Mouse (Mus musculus) layer of hippocampus, adult 9-10 months (tissue): Measurements from ENCODE around the gene Ctrc.

Source experiments
- DNase-seq: peaks from one replicate; pipeline ENCODE4 v3.0.0; 2022; ENCODE audit warnings: low spot score

Gene Ctrc

DNA sequence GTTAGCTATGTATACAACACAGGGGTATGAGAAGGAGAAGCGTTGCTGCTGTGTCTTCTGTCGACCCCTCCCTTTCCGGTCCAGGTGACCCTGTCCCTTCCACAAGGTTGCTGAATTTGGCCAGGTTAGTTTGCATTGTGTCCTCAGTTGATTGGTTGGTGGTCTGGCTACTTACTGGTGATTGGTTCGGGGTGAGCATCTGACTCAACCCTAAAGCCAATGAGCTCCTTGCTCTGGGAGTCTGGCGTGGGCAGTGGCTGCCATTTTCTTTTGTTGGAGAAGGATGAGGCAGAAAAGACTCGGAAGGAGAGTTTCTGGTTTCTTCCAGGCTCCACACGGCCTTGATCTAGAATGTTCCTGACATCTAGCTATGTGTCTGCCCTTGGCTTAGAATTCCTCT, 26.8 kb downstream of the Ctrc start:
- no peak for DNase-seq

DNA sequence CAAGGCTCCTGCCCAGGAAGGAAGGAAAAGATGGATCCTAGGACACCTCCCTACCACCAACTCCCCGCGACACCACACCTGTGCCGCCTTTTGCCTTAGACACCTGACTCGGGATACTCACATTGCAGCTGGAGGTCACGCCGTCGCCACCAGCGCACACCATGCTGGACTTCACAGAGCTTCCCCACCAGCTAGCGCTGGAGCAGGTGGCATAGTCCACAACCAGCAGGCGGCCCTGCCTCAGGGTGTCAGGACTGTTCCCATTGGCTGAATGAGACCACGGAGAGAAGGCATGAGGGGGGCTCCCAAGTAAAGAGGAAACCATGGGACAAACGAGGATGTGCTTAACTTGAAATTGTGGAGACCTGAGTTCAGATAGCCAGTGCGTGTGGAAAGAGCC, 27.3 kb downstream of the Ctrc start:
- DNase-seq = no peak

DNA sequence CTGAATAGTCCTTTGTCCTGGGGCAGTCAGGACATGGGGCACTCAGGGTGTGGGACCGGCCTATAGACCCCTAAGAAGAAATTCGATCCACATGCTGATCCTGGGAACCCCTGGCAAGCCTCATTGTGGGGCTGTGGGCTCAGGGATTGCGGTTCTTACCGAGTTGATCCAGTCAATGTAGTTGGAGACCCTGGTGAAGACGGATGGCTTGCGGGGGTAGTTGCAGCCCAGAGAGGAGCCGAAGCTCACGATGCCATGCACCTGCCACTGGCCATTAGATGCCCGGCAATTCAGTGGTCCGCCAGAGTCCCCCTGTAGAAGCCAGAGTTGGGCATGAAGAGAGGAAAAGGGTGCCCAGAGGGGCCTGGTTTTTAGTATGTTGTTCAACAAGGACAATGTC, 28.5 kb downstream of the Ctrc start:
- DNase-seq = no peak

DNA sequence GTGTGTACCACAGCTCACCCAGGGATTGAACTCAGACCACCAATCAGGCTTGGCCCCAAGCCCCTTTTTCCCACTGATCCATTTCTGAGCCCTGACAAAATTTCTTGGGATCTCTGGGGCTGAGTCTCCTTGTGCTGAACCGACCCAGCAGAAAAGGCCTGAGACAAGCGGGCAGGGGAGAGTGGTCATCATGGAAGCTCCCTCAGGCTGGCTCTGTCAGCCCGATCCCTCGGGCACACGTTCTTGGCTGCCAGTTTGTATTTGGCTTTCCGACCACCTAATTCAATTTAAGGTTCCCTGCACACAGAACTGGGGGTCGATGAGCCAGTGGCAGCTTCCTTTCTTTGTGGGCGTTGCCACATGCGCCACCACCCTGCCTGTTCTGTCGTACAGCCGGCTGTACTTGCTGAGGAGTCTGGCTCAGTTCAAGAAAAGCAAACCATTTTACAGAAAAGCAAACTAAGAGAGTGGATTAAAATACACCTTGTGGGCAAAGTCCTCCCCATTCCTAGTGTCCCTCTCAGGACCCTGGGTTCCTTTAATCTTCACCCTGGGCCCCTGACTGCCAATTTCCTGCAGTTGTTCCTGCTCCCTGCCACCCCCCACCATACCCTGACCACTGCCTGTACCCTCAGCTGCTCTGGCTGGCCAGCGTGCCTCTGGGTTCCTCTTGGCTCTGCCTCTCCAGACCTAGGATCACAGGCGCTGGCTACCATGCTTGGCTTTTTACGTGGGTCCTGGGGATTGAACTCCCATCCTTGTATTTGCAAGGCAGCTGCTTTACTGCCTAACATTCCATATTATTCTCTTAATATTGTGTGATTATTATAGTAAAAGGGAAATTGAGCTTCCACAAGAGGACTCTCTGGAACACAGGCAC, 29.1 kb downstream of the Ctrc start:
- DNase-seq = no peak

DNA sequence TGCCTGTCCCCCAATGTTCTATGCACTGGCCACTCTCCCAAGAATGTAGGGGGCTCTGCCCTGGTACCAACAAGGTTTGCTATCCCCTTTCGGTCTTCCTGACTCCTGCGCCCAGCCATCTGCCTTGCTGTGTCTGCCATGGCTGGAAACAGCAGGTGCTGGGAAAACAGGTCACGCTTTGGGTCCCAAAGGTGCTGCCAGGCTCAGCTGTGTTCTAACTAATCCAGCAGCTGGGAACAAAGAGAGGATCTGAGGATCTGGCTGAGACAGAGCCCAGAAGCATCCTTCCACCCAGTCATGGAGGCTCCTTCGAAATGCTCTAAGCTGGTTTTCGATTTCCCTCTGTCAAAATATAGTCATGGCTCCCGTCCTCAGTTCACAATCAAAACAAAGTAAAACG, 29.9 kb downstream of the Ctrc start:
- no peak for DNase-seq

DNA sequence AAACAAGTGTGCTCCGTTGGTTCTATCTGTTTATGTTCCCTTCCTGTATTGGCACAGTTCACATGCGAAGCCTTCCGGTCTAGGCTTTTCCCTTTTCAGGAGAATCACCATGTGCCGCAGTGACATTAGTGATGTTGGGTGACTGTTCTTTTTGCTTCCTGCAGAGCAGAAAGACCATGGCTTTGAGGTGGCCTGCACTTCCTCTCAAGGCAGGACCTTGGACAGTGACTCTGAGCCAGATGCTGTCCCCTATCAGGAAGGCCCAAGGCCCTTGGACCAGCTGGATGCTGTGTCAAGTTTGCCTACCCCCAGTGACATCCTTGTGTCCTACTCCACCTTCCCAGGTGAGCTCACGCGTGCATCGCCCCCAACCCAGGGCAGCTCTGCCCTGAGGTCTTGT, 34.8 kb downstream of the Ctrc start:
- DNase-seq = no peak

DNA sequence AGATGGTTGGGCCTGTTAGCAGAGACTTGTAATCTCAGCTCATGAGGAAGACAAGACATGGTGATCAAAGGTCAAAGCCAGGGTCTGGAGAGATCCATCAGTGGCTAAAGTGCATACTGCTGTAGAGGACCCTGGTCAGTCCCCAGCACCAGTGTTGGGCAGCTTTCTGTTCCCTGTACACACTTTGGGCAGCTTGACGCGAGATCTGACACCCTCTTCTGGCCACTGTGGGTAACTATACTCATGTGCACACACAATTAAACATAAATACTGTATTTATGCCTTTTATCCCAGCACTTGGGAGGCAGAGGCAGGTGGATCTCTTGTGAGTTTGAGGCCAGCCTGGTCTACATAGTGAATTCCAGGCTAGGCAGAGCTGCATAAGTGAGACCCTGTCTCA, 35.2 kb downstream of the Ctrc start:
- DNase-seq = no peak

DNA sequence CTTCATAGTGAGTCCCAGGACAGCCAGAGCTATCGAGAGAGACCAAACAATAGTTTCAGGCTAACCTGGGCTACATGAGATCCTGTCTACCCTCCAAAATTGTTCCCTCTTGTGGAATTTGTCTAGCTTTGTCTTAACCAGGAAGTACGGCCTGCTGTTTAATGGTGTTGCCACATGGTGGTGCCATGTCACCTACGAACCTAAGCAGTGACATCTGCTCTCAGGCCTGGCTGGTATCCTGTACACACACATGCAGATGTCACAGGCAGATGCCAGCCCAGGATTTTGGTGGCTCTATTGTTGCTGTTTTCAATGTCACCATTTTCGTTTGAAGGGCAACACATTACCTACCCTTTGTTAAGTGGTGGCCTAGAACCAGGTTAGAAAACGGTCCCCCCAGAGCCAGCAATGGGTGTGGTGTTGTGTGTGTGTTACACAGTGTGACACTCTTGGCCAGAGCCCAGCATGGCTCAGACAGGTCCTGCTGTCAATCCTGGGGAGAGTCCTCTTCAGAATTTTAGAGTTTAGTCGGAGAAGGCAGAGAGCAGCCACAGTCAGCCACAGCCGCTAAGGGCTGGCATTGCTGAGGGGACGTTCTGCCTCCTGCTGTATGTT, 36.2 kb downstream of the Ctrc start:
- no peak for DNase-seq

DNA sequence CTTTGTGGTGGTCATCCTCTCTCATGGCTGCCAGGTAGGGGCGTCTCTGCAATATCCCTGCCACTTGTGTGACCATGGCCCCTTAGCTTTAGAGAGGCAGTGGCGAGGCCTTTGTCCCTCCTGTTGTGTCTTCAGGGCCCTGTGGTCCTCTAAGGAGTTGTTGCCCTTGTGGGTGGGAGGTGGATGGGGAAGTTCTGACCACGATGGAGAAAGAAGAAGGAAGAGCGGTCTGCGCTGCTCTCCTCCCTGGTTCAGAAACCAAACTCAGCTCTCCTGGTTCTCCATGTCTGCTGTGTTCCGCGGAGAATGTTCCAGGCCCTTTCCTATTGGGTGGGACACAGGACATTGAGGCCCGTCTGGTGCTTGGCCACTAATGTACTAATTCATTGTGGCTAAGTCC, 40.3 kb downstream of the Ctrc start:
- DNase-seq = no peak

DNA sequence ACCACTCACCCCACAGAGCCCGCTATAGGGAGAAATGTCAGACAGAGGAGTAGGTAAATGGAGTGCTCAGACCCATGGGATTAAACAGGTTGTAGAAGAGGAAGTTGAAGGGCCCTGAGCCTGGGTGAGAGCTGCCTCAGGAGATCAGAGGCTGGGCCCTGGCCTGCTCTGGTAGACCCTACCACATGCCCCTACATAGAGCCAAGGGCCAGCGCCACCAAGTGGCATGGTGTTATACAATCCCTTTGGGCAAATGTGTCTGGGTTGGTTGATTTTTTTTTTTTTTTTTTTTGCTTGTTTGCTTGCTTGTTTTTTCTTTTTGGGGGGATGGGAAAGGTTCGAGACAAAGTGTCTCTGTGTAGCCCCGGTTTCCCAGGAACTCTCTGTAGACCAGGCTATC, 42.1 kb downstream of the Ctrc start:
- no peak for DNase-seq

DNA sequence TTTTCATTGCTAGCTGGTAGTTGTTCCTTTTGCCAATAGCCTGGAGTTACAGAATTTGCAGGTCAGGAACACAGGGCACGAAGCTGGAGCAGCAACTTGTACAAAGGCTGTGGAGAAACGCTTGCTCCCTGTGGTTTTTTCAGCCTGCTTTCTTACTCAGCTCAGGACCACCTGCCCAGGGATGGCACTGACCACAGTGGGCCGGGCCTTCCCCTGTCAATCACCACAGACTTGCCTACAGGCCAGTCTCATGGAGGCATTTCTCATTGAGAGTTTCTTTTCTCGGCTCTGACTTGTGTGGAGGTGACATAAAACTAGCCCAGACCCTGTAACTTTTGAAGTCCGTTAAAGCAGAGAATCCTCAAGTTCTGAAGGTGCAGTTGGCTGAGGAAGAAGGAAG, 48.6 kb downstream of the Ctrc start:
- no peak for DNase-seq

DNA sequence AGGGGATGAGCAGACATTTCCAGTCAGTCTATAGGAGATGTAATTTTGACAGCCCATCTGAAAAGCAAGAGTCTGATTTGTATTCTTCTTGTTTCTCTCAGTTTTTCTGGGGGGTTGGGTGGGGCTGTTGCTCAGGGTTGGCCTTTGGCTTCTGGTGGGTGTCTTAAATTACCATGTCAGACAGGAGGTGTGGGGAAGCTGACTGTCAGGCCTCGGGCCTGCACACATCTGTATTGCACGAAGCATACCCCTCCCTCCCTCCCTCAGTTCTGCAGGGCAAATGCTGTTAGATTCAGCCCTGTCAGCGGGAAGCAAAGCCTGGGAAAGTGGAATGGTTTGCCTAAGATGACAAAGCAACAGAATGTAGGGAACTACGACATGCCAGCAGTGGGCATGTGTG, 49.2 kb downstream of the Ctrc start:
- DNase-seq = no peak

DNA sequence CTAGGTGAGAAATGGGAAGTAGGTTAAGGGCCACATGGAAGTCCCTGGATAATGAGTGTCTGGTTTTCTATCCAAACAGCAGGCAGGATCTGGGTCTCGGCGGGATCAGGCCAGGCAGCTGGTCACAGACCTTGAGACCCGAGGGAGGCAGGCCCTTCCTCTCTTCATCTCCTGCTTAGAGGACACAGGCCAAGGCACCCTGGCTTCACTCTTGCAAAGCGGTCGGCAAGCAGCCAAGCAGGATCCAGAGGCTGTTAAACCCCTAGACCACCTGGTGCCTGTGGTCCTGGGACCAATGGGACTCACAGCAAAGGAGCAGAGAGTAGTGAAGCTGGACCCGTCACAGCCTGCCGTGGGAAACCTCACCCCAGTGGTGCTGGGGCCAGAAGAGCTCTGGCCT, 49.8 kb downstream of the Ctrc start:
- no peak for DNase-seq

DNA sequence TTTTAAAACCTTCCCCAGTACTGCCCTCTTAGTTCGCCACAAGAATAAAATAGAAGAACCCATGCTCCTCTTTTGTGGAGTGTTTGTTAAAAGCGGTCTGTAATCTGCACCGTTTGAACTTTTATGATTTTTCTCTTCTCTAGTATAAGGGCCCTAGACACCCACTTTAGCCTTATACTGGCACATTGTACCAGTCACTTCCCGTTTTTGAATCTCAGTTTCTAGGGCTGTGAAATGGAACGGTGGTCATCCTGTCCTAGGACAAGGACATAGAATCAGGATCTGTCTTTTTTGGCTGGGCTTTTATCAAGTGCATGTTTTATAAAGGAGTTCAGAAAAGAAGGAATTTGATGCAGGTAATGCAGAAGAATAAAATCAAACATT, 52.0 kb downstream of the Ctrc start:
- no peak for DNase-seq

DNA sequence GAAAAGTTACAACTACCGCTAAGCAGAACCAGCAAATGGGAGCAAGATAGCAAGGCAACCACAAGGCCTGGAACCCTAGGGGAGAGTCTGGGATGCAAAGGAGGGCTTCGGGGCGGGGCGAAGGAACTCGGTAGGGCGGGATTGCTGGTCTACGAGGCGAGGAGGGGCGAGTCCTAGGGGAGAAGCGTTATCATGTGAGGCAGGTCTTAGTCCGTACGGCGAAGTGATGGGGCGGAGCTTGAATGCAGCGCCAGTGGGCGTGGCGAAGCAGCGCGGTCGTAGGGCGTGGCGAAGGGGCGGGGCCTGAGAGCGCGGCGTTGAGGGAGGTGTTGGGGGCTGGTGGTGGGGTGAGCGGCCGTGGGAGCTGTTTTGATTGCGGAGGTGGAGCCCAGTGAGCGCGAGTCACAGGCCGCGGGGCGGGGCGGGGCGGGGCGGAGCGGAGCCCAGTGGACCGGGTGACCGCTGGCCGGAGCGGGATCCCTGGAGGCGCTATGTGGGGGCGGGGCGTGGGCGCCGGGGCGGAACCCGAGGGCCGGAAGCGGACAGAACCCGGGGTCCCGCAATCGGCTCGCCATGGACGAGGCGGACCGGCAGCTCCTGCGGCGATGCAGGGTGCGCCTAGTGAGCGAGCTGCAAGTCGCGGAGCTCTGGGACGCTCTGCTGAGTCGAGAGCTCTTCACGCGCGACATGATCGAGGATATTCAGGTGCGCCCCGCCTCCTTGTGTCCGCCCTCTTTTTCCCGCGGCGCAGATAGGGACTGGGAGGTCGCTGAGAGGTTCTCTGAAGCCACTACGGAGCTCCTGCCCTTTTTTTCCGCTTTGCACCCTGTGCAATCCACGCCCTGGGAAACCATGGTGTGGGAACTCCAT, 52.6 kb downstream of the Ctrc start, which contains the start of gene Casp9:
Gene Casp9, plus strand, starts transcription at position 331 of the 870 bp plus-strand sequence.
- peak; percentile 91 for DNase-seq

DNA sequence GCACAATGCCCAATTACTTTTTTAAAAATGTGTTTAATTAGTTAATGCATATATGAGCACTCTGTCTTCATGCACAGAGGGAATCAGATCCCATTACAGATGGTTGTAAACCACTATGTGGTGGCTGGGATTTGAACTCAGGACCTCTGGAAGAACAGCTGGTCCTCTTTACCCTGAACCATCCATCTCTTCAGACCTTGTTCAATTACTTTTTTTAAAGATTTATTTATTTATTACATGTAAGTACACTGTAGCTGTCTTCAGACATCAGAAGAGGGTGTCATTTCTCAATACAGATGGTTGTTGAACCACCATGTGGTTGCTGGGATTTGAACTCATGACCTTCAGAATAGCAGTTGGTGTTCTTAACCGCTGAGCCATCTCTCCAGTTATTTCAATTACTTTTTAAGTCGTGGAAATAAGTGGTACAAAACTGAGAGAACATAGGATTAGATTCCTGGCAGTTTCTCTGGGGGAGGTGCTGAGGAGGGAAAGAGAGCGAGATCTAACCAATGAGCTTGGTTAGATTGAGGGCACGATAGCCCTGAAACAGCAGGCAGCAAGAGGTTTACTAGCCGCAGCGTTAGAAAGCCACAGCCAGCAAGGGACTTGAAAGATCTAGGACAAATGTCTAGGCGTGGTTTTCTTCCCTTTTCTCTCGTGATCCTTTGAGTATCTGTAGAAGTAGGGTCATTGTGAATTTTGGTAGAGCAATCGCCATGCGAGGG, 53.4 kb downstream of the Ctrc start:
- no peak for DNase-seq

DNA sequence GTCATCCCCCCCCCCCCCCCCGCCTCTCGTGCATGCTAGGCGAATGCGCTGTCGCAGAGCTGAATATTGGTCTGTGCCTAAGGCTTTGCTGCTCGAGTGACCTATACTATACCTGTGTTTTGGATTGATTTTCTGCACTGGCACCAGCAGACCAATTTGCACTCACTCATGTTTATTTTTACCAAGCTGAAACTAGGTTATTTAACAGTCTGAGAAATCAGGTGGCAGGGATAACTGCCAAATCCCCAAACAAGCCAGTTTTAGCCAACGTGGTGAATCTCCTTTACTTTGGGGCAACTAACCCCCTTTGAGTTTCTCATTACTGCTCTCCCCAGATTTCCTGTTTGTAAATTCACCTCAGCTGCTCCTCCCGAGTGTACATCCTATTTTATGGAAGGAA, 54.2 kb downstream of the Ctrc start:
- no peak for DNase-seq

DNA sequence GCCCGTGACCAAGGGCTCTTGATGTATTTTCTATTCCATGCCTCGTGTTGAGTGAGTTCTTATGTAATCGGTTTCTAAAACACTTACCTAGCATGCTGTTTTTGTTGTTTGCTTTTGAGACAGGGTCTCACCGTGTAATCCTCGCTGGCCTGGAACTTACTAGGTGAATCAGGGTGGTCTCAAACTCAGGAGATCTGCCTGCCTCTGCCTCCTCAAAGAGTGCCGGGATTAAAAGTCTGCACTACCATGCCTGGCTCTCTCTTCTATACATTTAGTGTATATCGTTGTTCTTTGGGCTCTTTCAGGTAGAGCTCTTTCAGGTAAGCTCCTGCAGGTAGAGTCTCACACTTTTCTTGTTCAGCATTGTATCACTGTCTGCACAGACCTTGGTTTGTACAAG, 54.7 kb downstream of the Ctrc start:
- no peak for DNase-seq

DNA sequence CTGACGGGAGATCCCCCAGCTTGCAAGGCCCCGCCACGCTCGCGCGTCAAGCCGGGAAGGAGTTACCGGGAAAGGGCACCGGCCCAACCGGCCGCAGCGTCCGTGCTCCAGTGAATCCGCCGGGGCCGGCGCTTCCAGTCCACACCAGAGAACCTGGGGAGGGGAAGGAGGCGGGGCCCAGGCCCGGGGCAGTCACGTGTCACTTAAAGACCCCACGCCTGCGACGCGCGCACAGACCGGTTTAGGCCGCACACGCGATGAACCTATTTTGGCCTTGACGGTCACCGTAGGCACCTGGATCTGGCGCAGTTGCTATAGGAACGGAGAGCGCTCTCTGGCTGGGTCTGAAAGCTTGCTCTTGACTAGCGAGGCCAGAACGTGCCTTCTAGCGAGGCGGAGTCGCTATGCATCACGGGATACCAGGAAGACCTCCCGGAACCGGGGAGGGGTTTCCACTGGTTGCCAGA, 55.6 kb downstream of the Ctrc start, which contains the start of gene Dnajc16:
Gene Dnajc16, minus strand, starts transcription at position 408 of the 467 bp plus-strand sequence.
- peak; percentile 93 for DNase-seq

DNA sequence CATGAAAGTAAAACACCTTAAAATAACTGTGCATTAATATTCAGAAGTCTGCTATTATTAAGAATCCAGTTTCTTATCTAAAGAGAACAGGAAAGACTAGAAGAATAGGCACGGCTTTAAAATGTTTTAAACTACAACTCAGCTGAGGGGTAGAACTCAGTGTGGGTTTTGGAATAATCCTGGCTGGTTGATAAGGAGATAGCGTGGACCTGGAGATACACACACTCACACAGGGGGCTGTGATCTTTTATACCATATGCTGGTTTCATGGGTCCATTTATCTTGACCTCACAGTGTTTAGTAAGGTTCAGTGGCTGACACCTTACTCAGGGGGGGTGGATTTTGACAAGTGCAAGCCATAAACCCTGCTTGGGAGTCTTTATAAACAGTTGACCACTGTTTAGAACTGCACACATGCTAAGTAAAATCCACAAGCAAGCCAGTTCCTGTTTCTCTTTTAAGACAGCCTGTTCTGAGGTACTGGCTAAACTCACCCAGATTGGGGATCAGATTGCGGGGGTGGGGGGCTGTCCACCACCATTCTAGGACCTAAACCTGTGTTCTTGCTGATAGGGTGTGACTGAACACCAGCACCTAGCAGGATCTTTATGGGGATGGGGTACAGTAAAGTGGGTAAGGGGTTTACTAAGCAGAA, 56.5 kb downstream of the Ctrc start:
- DNase-seq = no peak

DNA sequence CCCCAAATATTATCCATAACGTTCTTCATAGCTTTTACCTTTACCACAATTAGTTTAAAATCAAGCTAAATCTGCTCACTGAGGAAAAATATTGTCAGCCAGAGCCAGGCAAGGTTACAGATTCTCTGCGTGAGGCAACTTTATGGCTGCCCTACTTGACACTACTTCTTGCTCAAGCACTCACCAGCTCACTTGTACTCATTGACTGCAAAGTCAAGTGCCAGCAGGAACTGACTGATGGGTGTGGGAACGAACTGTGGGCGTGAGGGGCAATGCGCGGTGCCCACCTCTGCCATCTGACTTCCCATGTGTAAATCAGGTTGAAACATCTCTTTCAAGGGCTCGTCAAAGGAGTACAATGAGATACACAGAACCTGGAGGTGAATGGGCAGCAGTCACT, 58.7 kb downstream of the Ctrc start:
- no peak for DNase-seq
